Mouse (Mus musculus): ENCODE results near the gene Cnnm2.
A peak's percentile ranks its signal among the peaks of the same experiment; 100 is the strongest.

DNA sequence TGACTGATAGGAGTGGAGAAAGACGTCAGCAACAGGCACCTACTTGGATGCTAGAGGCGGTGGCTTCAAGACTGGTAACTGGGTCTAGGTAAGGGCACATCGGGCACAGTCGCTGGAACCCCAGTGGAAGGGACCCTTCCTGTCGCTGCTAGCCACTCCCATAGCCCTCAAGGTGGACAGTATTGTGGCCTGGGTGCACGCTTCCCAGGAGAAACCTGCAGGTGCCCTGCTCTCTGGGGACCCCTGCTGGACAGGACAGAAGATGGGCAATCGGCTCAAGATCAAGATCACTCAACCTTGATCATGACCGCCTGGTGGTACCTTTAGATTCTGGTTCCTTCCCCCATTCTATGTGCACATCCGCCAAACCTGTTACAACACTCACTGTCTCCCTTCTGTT, 6.3 kb upstream of the Cnnm2 start:
- TF ChIP-seq POLR2A (IDR thresholded peaks at IDR 0.05; ENCODE audit: control insufficient read depth, extremely low read depth, insufficient read depth, low read length, poor library complexity) (no peak), CTCF (IDR thresholded peaks at IDR 0.05; ENCODE audit: borderline replicate concordance, control insufficient read depth, extremely low read depth, insufficient read depth, low read length, poor library complexity) (peak; percentile 71; the same call in 1 of the 2 replicates)
